In genomic region chr13:110248481-110248880, GRCm38 (mm10) we compare ENCODE assay signal across 21 mouse cellular contexts. TPM values are rescaled to one million over a fixed set of nuclear protein-coding genes. Genes with fewer than 3 reads are reported as not detected.
"Had no signal": no experiment of that assay in that cellular context is flagged by ENCODE, and none has a peak within 500 bp of the region (broad histone marks: within the 10 kb centered on the region; RNA-seq: fewer than 3 reads in every experiment).

No protein-coding gene starts in this region.

- H3K36me3 ChIP-seq: kidney, embryonic 15.5 days; limb, embryonic 10.5 days; limb, embryonic 13.5 days; liver, embryonic 12.5 days; liver, embryonic 15.5 days; midbrain, embryonic 12.5 days; midbrain, embryonic 15.5 days; stomach, embryonic 15.5 days had no signal

- H3K27me3 ChIP-seq: kidney, embryonic 15.5 days; limb, embryonic 13.5 days; liver, embryonic 12.5 days; liver, embryonic 15.5 days; midbrain, embryonic 12.5 days; midbrain, embryonic 15.5 days; neural tube, embryonic 13.5 days; stomach, embryonic 15.5 days had no signal

- H3K4me2 ChIP-seq: kidney, embryonic 15.5 days; limb, embryonic 13.5 days; liver, embryonic 12.5 days; liver, embryonic 15.5 days; midbrain, embryonic 12.5 days; midbrain, embryonic 15.5 days; neural tube, embryonic 13.5 days; stomach, embryonic 15.5 days had no signal

- H3K4me3 ChIP-seq: kidney, embryonic 15.5 days; layer of hippocampus, adult 2 months; limb, embryonic 10.5 days; limb, embryonic 13.5 days; liver, embryonic 12.5 days; liver, embryonic 15.5 days; midbrain, embryonic 12.5 days; midbrain, embryonic 15.5 days; neural tube, embryonic 13.5 days; stomach, embryonic 15.5 days had no signal

- H3K4me1 ChIP-seq: kidney, embryonic 15.5 days; limb, embryonic 10.5 days; limb, embryonic 13.5 days; liver, embryonic 12.5 days; liver, embryonic 15.5 days; midbrain, embryonic 12.5 days; midbrain, embryonic 15.5 days; stomach, embryonic 15.5 days had no signal

- H3K9me3 ChIP-seq: kidney, embryonic 15.5 days; limb, embryonic 10.5 days; limb, embryonic 13.5 days; liver, embryonic 12.5 days; liver, embryonic 15.5 days; midbrain, embryonic 12.5 days; midbrain, embryonic 15.5 days; neural tube, embryonic 13.5 days; stomach, embryonic 15.5 days had no signal

- ATAC-seq: liver, embryonic 12.5 days; midbrain, embryonic 15.5 days had no signal

- DNase-seq: kidney, postnatal 14 days; layer of hippocampus, adult 9-11 months; liver; lung, adult 18-20 months; lung, postnatal 14 days; retina, postnatal 1 day; right cerebral cortex, postnatal 25 days; spleen, adult 18-20 months; thymus, postnatal 36 days had no signal

- H3K9ac ChIP-seq: kidney, embryonic 15.5 days; limb, embryonic 13.5 days; liver, embryonic 12.5 days; liver, embryonic 15.5 days; midbrain, embryonic 12.5 days; midbrain, embryonic 15.5 days; neural tube, embryonic 13.5 days; stomach, embryonic 15.5 days had no signal

- H3K27ac ChIP-seq: kidney, embryonic 15.5 days; layer of hippocampus, adult 2 months; limb, embryonic 10.5 days; limb, embryonic 13.5 days; liver, embryonic 12.5 days; liver, embryonic 15.5 days; macrophage; midbrain, embryonic 12.5 days; midbrain, embryonic 15.5 days; neural tube, embryonic 13.5 days; stomach, embryonic 15.5 days had no signal

RNA-seq across cellular contexts. Expression of gene Rab3c, which starts 32.3 kb away (rescaled TPM):
- polyA plus RNA-seq: liver, embryonic 12.5 days; macrophage; thymus, postnatal 0 days had no signal
